Mouse (Mus musculus): ENCODE measurements around the gene Ang6. TPM values are rescaled to one million over a fixed set of nuclear protein-coding genes. Genes with fewer than 3 reads are reported as not detected.

Gene Ang6
- not detected for polyA plus RNA-seq (2017; shearing (Covaris generic))

GRCm38 (mm10) chr14:44002169-44002568, at the start of gene Ang6:
Ang6 (minus strand) TSS chr14:44002269.

GRCm38 (mm10) chr14:43956769-43957168, 45.3 kb downstream of the Ang6 start, which contains the start of gene Ang5:
Ang5 (plus strand) TSS chr14:43957069.

Other genes with a start within 250 kb of the Ang6 start
- gene Gm8180, start 217.5 kb downstream of the Ang6 start, polyA plus RNA-seq (2017; shearing (Covaris generic)): not detected
- gene Ear1, start 126.8 kb downstream of the Ang6 start, polyA plus RNA-seq (2017; shearing (Covaris generic)): not detected
- gene Ear10, start 78.7 kb downstream of the Ang6 start, polyA plus RNA-seq (2017; shearing (Covaris generic)): not detected
- gene Gm8113, start 76.9 kb downstream of the Ang6 start, polyA plus RNA-seq (2017; shearing (Covaris generic)): not detected
- gene Ang5, start 45.2 kb downstream of the Ang6 start, polyA plus RNA-seq (2017; shearing (Covaris generic)): not detected
- not detected for gene Ear2, start 100.4 kb upstream of the Ang6 start, polyA plus RNA-seq (2017; shearing (Covaris generic))
- gene Gm3327, start 121.6 kb upstream of the Ang6 start, polyA plus RNA-seq (2017; shearing (Covaris generic)): not detected
- not detected for gene Gm8212, start 195.4 kb upstream of the Ang6 start, polyA plus RNA-seq (2017; shearing (Covaris generic))
- gene 4930503E14Rik, start 211.0 kb upstream of the Ang6 start, polyA plus RNA-seq (2017; shearing (Covaris generic)): not detected

Data from effector memory CD4-positive, alpha-beta T cell, adult 7 months (primary cell).